Mouse (Mus musculus) limb, embryonic 11.5 days (tissue): ENCODE measurements around the gene Agpat2. TPM values are rescaled to one million over a fixed set of nuclear protein-coding genes. Genes with fewer than 3 reads are reported as not detected.
A peak's percentile ranks its signal among the peaks of the same experiment; 100 is the strongest.

Experiments used
- ATAC-seq: fragments of 200-750 bp; cut with Nextera tagmentation; 2 replicates; pipeline ENCODE4 v1.8.0; 2017; ENCODE audit warnings: low read depth; ENCODE audit not compliant: insufficient number of reproducible peaks, low FRiP score, low TSS enrichment
- DNase-seq: peaks from one replicate; pipeline ENCODE4 v3.0.0-alpha.2; 2015; ENCODE audit warnings: low spot score
- H3K27ac ChIP-seq: fragments of 300-500 bp; sonication (generic); replicated peaks from 2 replicates; pipeline ENCODE4 v1.5.1; 2014; ENCODE audit warnings: low read depth, mild to moderate bottlenecking, low read length
- H3K27me3 ChIP-seq: fragments of 300-500 bp; sonication (generic); 2 replicates; pipeline ENCODE4 v1.6.1; 2014; ENCODE audit warnings: mild to moderate bottlenecking, low read length, mixed read lengths; ENCODE audit not compliant: control insufficient read depth, insufficient read depth
- H3K36me3 ChIP-seq: fragments of 300-500 bp; sonication (generic); 2 replicates; pipeline ENCODE4 v1.6.1; 2014; ENCODE audit warnings: mild to moderate bottlenecking, low read length, moderate library complexity, mixed read lengths; ENCODE audit not compliant: control insufficient read depth, insufficient read depth
- H3K4me1 ChIP-seq: fragments of 300-500 bp; sonication (generic); 2 replicates; pipeline ENCODE4 v1.6.1; 2014; ENCODE audit warnings: low read length, mixed read lengths; ENCODE audit not compliant: control insufficient read depth, insufficient read depth
- H3K4me2 ChIP-seq: fragments of 300-500 bp; sonication (generic); 2 replicates; pipeline ENCODE4 v1.6.1; 2014; ENCODE audit warnings: low read depth, mild to moderate bottlenecking, moderate library complexity; ENCODE audit not compliant: severe bottlenecking
- H3K4me3 ChIP-seq: fragments of 300-500 bp; sonication (generic); 2 replicates; pipeline ENCODE4 v1.5.1; 2014; ENCODE audit warnings: low read depth, low read length
- H3K9ac ChIP-seq: fragments of 300-500 bp; sonication (generic); 2 replicates; pipeline ENCODE4 v1.6.1; 2014; ENCODE audit warnings: mild to moderate bottlenecking, low read length
- H3K9me3 ChIP-seq: fragments of 300-500 bp; sonication (generic); 2 replicates; pipeline ENCODE4 v1.6.1; 2016; ENCODE audit warnings: low read length; ENCODE audit not compliant: control insufficient read depth
- WGBS: fragments of 180-500 bp; shearing (Covaris S2); extraction: QIAGEN DNeasy Blood & Tissue Kit; methylation state at CpG from one replicate; pipeline ENCODE4 v1.1.7; 2014; 5-methylcytosine and 5-hydroxymethylcytosine counted together
- polyA plus RNA-seq: library from polyadenylated mRNA; unstranded; fragments of >200 nt; fragmentation: Nextera tagmentation; extraction: Ambion mirVana; gene quantifications from 2 replicates; pipeline ENCODE4 v1.2.1, GENCODE M21; 2014

Gene Agpat2
- polyA plus RNA-seq, 1 experiment from 2014 or later = 12.2 TPM

GRCm38 (mm10) chr2:26582203-26582602 lies 22.0 kb downstream of the Agpat2 start:
- no peaks in the 10 kb centered on the region for H3K9me3 ChIP-seq
- no peak overlapping the region for H3K4me2 ChIP-seq
- DNase-seq (no peak), ATAC-seq (no peak)
- H3K4me1 ChIP-seq = peaks cover 3% of the 10 kb centered on the region; the same call in 1 of the 2 replicates
- H3K36me3 ChIP-seq = no peaks in the 10 kb centered on the region
- no peak overlapping the region for H3K9ac ChIP-seq
- H3K27me3 ChIP-seq = no peaks in the 10 kb centered on the region
- WGBS = 55% methylated on average over 2 of the region's 2 CpGs
- H3K27ac ChIP-seq = no peak overlapping the region
- H3K4me3 ChIP-seq = no peak overlapping the region

- DNase-seq = no peak
- H3K27ac ChIP-seq = no peak overlapping the region
- WGBS = 93% methylated on average over 5 of the region's 5 CpGs
Measured at GRCm38 (mm10) chr2:26580751-26581150, 23.5 kb downstream of the Agpat2 start.

GRCm38 (mm10) chr2:26579714-26580113 lies 24.5 kb downstream of the Agpat2 start, which contains the start of gene Egfl7:
Egfl7 (plus strand) TSS chr2:26580014.
- H3K9ac ChIP-seq = no peak within 1 kb of the TSS
- no peak for ATAC-seq
- H3K4me3 ChIP-seq = no peak within 1 kb of the TSS
- peaks cover 3% of the 10 kb centered on the region; the same call in 1 of the 2 replicates for H3K4me1 ChIP-seq
- no peaks in the 10 kb centered on the region for H3K27me3 ChIP-seq
- 95% methylated on average over 1 of the region's 1 CpGs for WGBS
- H3K4me2 ChIP-seq = no peak within 1 kb of the TSS
- DNase-seq = no peak
- H3K9me3 ChIP-seq = no peaks in the 10 kb centered on the region
- H3K27ac ChIP-seq = no peak within 1 kb of the TSS
- H3K36me3 ChIP-seq = no peaks in the 10 kb centered on the region

More at GRCm38 (mm10) chr2:26580751-26581150, 23.5 kb downstream of the Agpat2 start:
- no peak for ATAC-seq
- Histone ChIP-seq H3K4me3 (no peak overlapping the region), H3K4me1 (peaks cover 3% of the 10 kb centered on the region; the same call in 1 of the 2 replicates), H3K36me3 (no peaks in the 10 kb centered on the region), H3K27me3 (no peaks in the 10 kb centered on the region), H3K4me2 (no peak overlapping the region), H3K9ac (no peak overlapping the region), H3K9me3 (no peaks in the 10 kb centered on the region)

- 56% methylated on average over 6 of the region's 6 CpGs for WGBS
- DNase-seq (peak; percentile 31), ATAC-seq (no peak)
- no peak overlapping the region for H3K4me2 ChIP-seq
- H3K27ac ChIP-seq = peak overlapping the region; percentile 38
- H3K36me3 ChIP-seq = no peaks in the 10 kb centered on the region
- no peaks in the 10 kb centered on the region for H3K9me3 ChIP-seq
- no peaks in the 10 kb centered on the region for H3K27me3 ChIP-seq
- no peak overlapping the region for H3K4me3 ChIP-seq
- peaks cover 3% of the 10 kb centered on the region; the same call in 1 of the 2 replicates for H3K4me1 ChIP-seq
- H3K9ac ChIP-seq = 0 out of 2 replicates have a peak overlapping the region, but pooled peaks have one; percentile 5
Measured at GRCm38 (mm10) chr2:26578369-26578768, 25.8 kb downstream of the Agpat2 start.

- H3K4me2 ChIP-seq = no peak overlapping the region
- peaks cover 3% of the 10 kb centered on the region; the same call in 1 of the 2 replicates for H3K4me1 ChIP-seq
- no peak overlapping the region for H3K9ac ChIP-seq
- ATAC-seq = no peak
- WGBS = 77% methylated on average over 4 of the region's 4 CpGs
- no peaks in the 10 kb centered on the region for H3K27me3 ChIP-seq
- no peaks in the 10 kb centered on the region for H3K9me3 ChIP-seq
- no peaks in the 10 kb centered on the region for H3K36me3 ChIP-seq
- DNase-seq = no peak
- no peak overlapping the region for H3K27ac ChIP-seq
- no peak overlapping the region for H3K4me3 ChIP-seq
Measured at GRCm38 (mm10) chr2:26576462-26576861, 27.8 kb downstream of the Agpat2 start.

GRCm38 (mm10) chr2:26575865-26576264 lies 28.4 kb downstream of the Agpat2 start:
- WGBS = 64% methylated on average over 4 of the region's 4 CpGs
- no peak overlapping the region for H3K27ac ChIP-seq

GRCm38 (mm10) chr2:26575378-26575777 lies 28.8 kb downstream of the Agpat2 start:
- DNase-seq = no peak
- Histone ChIP-seq H3K4me3 (no peak overlapping the region), H3K27me3 (no peaks in the 10 kb centered on the region), H3K36me3 (no peaks in the 10 kb centered on the region), H3K9me3 (no peaks in the 10 kb centered on the region), H3K4me1 (peaks cover 3% of the 10 kb centered on the region; the same call in 1 of the 2 replicates), H3K9ac (no peak overlapping the region), H3K4me2 (no peak overlapping the region), H3K27ac (no peak overlapping the region)
- no peak for ATAC-seq
- 84% methylated on average over 1 of the region's 1 CpGs for WGBS

More at GRCm38 (mm10) chr2:26575865-26576264, 28.4 kb downstream of the Agpat2 start:
- H3K9me3 ChIP-seq = no peaks in the 10 kb centered on the region
- H3K4me3 ChIP-seq = no peak overlapping the region
- no peaks in the 10 kb centered on the region for H3K36me3 ChIP-seq
- no peak overlapping the region for H3K4me2 ChIP-seq
- H3K4me1 ChIP-seq = peaks cover 3% of the 10 kb centered on the region; the same call in 1 of the 2 replicates
- DNase-seq = no peak
- no peak overlapping the region for H3K9ac ChIP-seq
- no peaks in the 10 kb centered on the region for H3K27me3 ChIP-seq
- no peak for ATAC-seq

GRCm38 (mm10) chr2:26574862-26575261 lies 29.4 kb downstream of the Agpat2 start:
- H3K9ac ChIP-seq = no peak overlapping the region; the same call in 1 of the 2 replicates
- H3K4me3 ChIP-seq = no peak overlapping the region
- H3K27ac ChIP-seq = no peak overlapping the region
- no peaks in the 10 kb centered on the region for H3K9me3 ChIP-seq
- DNase-seq = no peak
- no peaks in the 10 kb centered on the region for H3K36me3 ChIP-seq
- H3K4me2 ChIP-seq = no peak overlapping the region
- 75% methylated on average over 5 of the region's 5 CpGs for WGBS
- ATAC-seq = no peak
- H3K27me3 ChIP-seq = no peaks in the 10 kb centered on the region
- H3K4me1 ChIP-seq = peaks cover 3% of the 10 kb centered on the region; the same call in 1 of the 2 replicates

- H3K36me3 ChIP-seq = no peaks in the 10 kb centered on the region
- H3K4me1 ChIP-seq = peaks cover 3% of the 10 kb centered on the region; the same call in 1 of the 2 replicates
- H3K27ac ChIP-seq = no peak overlapping the region
- no peaks in the 10 kb centered on the region for H3K9me3 ChIP-seq
- no peaks in the 10 kb centered on the region for H3K27me3 ChIP-seq
- 46% methylated on average over 5 of the region's 5 CpGs for WGBS
- no peak overlapping the region for H3K9ac ChIP-seq
- no peak overlapping the region for H3K4me3 ChIP-seq
- no peak overlapping the region for H3K4me2 ChIP-seq
- no peak for DNase-seq
- no peak for ATAC-seq
Measured at GRCm38 (mm10) chr2:26573807-26574206, 30.4 kb downstream of the Agpat2 start.
